Mouse (Mus musculus) ZHBTc4 (cell line): ENCODE measurements around the gene Tecta.

Experiments
- DNase-seq: peaks from one replicate; pipeline ENCODE4 v3.0.0-alpha.2; 2011; ENCODE audit warnings: low read depth, low spot score

The Tecta gene

DNA sequence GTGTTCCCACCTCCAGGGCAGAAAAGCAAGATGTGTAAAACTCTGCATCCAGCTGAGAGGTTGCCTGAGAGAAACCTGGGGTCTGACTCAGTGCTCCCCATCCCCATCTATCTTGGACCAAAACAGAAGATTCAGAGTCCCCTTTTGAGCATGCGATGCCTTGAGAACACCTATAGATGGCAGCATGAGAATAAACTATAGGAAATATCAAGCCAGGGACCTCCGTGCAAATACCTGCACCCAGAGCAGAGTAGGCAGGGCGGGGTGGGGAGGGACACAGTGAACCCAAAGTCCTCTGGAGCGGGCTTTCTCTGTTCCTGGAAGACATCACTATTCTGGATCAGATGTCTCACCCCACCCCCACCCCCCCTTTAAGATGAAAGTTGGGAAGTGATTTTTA is 11.2 kb downstream of the Tecta start:
- peak; percentile 25 for DNase-seq

DNA sequence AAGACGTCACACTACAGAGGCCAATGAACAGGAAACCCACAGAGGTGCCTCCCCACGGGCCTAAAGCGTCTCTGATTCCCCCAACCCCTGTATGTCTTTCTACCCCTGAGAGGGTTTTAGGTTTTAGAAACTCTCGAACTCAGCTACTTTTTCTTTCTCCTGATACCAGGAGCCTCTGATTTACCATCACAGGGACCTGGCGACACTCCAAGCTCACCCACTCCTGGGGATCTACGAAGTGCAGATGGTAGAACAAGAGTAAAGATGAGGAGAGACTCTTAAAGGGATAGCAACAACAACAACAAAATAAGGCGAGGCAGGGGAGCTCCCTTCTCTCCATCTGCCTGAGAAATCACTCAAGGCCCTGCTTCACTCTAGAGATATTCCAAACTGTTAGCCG is 12.7 kb downstream of the Tecta start:
- no peak for DNase-seq

- DNase-seq = no peak
Observed at GRCm38 (mm10) chr9:42385656-42386055, 14.1 kb downstream of the Tecta start.

- DNase-seq = no peak
Observed at GRCm38 (mm10) chr9:42382628-42383347, 16.9 kb downstream of the Tecta start.

DNA sequence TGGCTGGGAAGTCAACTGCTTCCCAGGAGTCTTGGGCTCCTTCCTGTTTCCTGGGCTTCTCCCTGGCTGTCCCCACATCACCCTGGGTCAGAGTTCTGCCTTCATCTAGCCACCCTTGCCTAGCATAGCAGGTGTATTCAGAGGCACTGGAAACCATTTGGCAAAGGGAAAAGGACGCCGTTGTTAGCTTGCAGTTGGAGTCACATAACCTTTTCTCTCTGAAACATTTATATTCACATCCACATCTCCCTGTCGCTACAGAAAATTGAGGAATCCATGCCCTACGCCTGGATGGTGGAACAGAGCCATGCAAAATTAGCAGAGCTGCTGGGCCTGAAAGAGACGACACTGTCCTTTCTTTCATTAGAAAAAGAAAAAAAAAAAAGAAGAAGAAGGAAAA is 17.7 kb downstream of the Tecta start:
- no peak for DNase-seq

DNA sequence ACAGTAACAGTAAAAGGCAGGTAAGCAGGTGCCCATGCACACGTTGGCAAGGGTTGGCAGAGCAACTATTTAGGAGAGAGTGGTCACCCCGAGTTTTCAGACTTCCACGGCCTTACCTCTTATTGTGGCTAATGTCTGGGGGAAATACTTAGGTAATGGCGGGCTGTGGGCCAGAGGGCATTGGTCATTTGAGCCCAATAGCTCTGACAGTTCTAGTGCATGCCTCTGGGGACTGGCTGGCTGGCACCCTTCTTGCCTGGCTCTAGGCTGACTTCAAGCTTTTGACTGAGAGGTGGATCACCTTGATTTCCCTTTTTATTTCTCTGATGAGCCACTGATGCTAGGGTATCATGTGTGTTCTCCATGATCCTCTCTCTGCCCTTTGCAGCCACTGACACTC is 21.7 kb downstream of the Tecta start:
- DNase-seq = no peak

DNA sequence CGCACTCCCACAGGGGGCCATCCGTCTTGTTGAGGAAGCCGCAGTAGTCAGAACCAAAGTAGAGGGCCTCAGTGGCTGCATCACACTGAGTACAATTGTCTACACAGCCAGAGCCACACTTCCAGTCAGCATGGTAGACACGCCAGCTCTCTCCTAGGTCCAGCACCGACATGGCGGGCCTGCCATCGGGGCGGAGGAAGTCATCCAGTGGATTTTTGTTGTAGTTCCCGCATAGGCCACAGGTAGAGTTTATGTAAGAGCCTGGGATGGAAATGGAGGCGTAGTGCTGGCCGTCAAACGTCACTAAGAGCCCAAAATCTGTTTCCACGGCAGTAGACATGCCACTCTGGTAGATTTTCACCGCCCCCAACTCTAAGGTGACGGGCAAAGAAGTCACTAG is 22.1 kb downstream of the Tecta start:
- peak; percentile 82 for DNase-seq

GRCm38 (mm10) chr9:42371670-42372368 is 27.9 kb downstream of the Tecta start:
- no peak for DNase-seq

GRCm38 (mm10) chr9:42357585-42357984 is 42.1 kb downstream of the Tecta start:
- DNase-seq = no peak

DNA sequence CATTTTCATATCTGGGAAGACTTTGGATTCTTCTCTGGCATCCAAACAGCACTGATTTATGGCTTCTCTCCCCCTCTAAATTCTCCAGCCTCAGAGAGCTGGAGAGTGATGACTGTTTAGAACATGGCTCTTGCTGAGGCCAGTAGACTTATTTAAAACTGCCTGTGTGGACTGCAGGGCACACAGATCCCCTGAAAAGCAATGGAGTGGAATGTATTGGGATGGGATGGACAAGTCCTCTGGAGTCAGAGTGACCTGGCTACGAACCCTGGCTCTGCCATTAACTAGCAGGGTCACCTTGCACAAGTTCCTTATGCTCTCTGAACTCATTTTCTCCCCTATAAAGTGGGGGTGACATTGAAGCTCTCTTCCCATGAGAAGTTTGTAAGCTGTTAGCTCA is 44.9 kb downstream of the Tecta start:
- no peak for DNase-seq

GRCm38 (mm10) chr9:42349791-42350190 is 49.9 kb downstream of the Tecta start:
- DNase-seq = no peak

GRCm38 (mm10) chr9:42346297-42346696 is 53.4 kb downstream of the Tecta start:
- no peak for DNase-seq

DNA sequence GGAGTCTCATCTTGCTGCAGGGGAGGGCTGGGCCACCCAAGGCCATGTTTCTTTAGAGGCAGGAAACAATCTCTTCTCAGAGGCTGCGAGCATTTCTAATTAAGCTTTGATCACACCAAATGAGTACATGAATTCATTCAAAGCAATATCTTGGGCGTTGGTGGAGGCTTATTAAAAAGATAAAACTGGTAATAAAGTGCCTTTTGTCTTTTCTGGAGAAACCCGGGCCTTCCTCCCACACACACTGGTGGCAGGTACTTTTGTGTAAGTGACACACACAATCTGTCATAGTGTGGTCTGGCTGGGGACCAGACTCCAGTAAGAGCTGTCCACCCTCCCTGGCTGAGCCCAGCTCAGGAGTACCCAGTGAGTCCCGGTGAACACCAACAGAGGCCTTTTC is 60.6 kb downstream of the Tecta start:
- no peak for DNase-seq

DNA sequence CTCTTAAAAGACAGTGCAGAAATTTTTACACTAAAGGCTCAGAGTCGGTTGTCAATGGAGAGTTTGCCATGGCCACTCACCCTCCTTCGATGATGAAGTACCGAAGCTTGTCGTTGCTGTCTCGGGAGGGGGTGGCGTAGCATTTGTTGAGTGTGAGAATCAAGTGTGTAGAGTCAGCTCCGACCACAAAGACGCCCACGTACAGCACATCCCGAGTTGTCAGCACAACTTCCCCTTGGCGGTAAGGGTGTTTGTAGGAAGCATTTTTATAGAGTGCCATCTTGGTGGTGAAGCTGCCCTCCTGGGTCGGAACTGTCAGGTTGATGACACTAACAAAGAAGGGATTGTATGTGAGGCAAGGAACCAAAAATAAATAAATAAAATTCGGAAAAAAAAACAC is 62.7 kb downstream of the Tecta start:
- DNase-seq = no peak

- no peak for DNase-seq
Observed at GRCm38 (mm10) chr9:42336575-42336974, 63.2 kb downstream of the Tecta start.

GRCm38 (mm10) chr9:42334885-42335284 is 64.8 kb downstream of the Tecta start:
- DNase-seq = no peak

DNA sequence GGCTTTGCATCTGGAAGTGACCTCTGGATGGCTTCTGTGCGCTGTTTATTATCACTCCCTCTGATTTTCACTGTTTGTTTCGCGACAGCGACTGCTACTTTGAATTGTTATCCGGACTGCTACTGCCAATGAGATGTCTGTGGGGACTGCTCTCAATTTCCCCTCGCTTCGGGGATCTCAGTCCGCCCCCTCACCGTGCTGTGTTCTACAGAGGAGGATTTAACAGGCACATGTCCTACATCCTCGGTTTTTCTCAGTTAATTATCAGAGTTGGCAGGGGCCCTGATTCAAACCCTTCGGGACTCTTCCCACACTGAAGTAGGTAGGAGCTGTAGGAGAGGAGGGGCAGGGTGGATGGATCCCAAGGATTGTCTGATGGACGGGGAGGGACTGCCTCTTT is 67.0 kb downstream of the Tecta start:
- DNase-seq = no peak

- no peak for DNase-seq
Observed at GRCm38 (mm10) chr9:42331341-42331740, 68.4 kb downstream of the Tecta start.

DNA sequence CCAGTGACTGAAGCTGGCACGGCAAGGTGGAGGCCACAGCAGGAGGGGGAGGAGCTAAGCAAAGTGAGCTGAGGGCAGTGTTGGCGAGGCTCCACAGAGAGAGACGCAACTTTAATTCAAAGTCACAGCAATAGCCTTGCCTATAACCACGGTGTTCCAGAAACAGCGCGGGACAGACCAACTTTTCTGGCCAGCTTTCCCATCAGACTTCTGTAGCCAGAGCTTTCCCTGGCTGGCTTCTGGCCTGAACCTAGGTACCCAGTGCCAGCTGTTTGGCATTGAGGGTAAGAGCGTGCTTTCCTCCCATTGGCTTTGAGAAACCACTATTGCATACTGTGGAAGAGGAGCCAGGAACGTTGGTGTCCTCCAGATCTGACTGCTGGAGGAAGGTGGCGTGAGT is 70.0 kb downstream of the Tecta start:
- no peak for DNase-seq

GRCm38 (mm10) chr9:42326688-42327440 is 72.9 kb downstream of the Tecta start:
- DNase-seq = peak; percentile 65

DNA sequence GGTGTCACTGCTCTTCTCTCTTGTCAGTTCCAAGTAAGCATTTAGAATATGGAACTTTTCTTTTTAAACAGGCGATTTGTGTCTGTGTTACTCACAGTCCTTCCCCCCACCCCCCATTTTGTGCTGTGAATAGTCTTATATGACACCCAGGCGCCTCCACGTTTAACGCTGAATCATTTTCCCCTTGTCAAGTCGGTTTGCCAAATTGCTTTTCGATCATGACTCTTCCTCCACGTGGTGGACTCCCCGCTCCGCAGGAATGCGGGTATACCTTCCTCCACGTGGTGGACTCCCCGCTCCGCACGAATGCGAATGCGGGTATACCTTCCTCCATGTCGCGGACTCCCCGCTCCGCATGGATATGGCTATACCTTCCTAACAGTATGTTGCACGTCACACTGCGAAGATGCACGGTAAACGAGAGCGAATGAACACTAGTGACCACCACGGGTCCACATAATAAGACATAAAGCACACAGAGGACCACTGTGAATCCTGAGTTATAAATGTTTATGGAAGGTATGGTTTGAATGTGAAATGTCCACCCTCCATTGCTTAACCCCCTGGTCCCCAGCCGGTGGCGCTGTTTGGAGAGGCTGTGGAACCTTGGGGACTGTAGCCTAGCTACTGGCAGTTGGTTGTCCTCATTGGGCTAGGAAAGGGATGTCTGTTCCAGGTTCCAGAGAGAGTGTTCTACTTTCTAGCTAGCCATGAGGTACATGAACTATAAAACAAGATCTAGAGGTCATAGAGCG is 74.9 kb downstream of the Tecta start:
- peak; percentile 34 for DNase-seq

- DNase-seq = no peak
Observed at GRCm38 (mm10) chr9:42323238-42323637, 76.5 kb downstream of the Tecta start.
